Mouse (Mus musculus): Measurements from ENCODE around the gene Dppa5a. TPM values are rescaled to one million over a fixed set of nuclear protein-coding genes. Genes with fewer than 3 reads are reported as not detected.
"Not testable (repeated sequence)": the region's sequence is repeated elsewhere in the genome, so short reads cannot be mapped to it uniquely, and the experiment has no call there.

The Dppa5a gene
- total RNA-seq, 2 experiments from 2014 or later, result not detected

GRCm38 (mm10) chr9:78365850-78366544, 2.0 kb downstream of the Dppa5a start:
- DNase-seq (ENCODE audit: low spot score in 2 of 2), result no peak

DNA sequence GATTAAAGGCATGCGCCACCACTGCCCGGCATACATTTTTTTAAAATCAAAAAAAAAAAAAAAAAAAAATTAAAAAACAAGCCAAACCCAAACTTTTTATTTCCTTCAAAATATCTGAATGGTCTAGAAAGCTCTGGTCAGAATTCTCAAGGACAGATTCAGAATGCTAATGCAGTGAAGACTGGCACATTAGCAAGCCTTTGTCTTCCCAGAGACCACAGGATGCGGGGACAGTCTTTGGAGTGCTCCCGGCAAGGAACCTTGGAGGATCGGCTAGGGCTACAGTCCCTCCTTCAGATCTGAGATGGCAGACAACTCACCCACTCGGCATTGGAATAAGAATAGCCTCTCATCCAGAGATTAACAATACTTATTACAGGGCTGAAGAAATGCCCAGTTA, 3.3 kb downstream of the Dppa5a start:
- DNase-seq (ENCODE audit: low spot score in 2 of 2), result no peak

- DNase-seq (ENCODE audit: low spot score in 2 of 2), result no peak
Measured at GRCm38 (mm10) chr9:78363374-78363773, 4.6 kb downstream of the Dppa5a start.

- no peak for DNase-seq (ENCODE audit: low spot score in 2 of 2)
Measured at GRCm38 (mm10) chr9:78360484-78360872, 7.5 kb downstream of the Dppa5a start.

DNA sequence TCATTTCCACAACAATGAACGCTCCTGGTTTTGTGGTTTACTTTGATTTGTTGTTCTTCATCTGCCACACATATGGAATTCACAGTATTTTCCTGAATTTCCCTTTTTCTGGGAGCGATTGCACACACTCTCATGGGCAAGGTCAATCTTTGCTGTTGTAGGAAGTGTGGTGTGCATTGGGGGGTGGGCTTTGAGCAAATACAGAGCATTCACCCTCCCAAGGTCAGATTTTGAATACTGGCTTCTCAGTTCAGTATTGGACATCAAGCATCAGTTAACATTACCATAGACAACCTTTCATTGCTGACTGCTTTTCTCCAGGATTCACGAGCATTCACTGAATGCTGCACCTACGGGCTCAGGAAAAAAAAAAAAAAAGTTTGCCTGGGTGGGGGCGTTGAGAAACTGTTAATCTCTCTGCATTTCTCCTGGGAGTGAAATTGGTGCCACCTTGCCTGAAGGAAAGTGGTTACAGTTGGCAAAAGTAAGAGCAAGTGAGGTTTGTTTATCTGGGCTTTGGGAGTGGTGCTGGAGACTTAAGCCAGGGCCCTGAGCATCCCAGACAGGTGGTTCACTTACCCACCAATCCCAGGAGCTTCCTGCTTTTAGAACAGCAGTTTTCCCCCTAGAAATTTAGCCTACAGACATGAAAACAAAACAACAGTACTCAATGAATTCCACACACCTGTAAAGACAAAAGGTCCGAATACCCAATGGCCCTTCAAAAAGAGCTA, 8.1 kb downstream of the Dppa5a start:
- no peak for DNase-seq (ENCODE audit: low spot score in 2 of 2)

- DNase-seq (ENCODE audit: low spot score in 2 of 2), result peak; percentile 58 to 70
Measured at GRCm38 (mm10) chr9:78358053-78358452, 9.9 kb downstream of the Dppa5a start.

GRCm38 (mm10) chr9:78355611-78356010, 12.4 kb downstream of the Dppa5a start, which contains the start of gene Gsta2:
Gsta2 (minus strand) TSS chr9:78355788.
- no peak for DNase-seq (ENCODE audit: low spot score in 2 of 2)

- DNase-seq (ENCODE audit: low spot score in 2 of 2), result no peak
Measured at GRCm38 (mm10) chr9:78354665-78355578, 13.1 kb downstream of the Dppa5a start.

GRCm38 (mm10) chr9:78351504-78352220, 16.3 kb downstream of the Dppa5a start:
- DNase-seq (ENCODE audit: low spot score in 2 of 2), result no peak

DNA sequence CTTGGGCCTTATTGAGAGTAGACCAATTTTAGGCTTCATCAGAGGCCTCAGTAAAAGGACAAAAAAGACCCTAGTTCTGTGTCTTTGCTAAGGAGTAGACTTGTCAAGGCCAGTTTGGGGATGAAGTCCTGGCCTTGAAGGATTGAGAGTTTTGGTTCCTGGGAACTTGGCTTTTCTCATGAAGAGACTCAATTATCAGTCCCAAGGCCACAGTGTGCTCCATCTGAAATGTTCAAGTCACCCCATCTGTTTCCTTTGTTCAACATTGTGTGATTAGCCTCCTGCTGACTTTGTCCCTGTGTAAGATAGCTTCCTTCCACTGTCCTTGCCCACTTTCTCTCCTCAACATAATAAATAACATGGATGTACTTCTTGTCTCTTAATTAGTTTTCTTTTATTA, 18.0 kb downstream of the Dppa5a start:
- not testable (repeated sequence) for DNase-seq (ENCODE audit: low spot score in 2 of 2)

GRCm38 (mm10) chr9:78349141-78349540, 18.8 kb downstream of the Dppa5a start:
- not testable (repeated sequence) for DNase-seq (ENCODE audit: low spot score in 2 of 2)

DNA sequence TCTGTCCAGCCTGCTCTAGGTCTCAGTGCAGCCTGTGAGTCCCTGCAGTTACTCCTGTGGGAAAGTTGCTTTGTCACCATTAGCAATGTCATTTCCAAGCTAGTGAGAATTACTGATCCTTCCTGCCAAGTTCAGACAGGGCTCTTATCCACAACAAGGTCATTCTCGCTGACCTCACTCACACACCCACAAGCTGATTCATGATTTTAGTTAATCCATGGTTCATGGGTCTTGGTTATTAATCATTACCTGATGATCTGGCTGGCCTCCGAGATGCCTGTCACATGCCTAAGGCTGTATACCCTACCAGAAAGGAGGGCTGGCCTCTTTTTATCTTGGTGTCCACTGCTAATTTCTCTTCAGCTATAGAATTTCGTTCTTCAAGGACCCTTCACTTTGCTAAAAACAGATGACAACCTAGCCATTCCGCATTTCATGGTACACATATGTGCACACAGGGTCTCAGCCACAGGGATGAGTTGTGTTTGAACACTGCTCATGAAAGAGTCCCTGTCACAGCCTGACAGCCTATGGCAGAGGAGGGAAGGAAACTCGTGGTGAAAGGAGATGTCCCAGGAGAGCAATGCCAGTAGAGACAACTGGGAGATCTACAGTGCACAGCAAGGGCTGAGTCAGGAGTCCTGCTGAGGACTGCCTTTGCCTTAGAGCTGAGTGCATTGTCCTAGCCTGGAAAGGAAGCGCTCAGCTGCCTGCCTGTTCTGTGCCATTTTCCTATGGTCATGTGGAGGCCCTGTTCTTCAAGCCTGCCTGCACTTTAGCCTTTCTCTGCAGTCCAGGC, 19.6 kb downstream of the Dppa5a start:
- not testable (repeated sequence) for DNase-seq (ENCODE audit: low spot score in 2 of 2)

- no peak for DNase-seq (ENCODE audit: low spot score in 2 of 2)
Measured at GRCm38 (mm10) chr9:78347004-78347403, 21.0 kb downstream of the Dppa5a start.

DNA sequence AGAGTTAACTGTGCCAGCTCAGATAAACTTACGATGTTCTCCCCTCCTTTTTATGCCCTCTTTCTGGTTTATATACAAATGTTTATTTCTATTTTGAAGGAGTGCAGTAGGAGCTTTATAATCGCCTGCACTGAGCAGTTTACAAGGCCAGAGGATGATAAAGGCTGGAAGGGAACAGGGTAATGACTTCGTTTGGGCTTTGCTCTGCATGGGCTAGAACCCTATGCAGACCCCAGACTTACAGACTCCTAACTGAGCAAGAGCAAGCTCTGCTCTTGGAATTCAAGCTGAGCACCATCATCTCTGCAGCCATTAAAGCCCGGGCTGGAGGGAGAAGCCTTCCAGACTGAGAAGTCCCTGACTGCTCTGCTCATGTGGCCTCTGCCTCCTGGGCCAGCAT, 22.7 kb downstream of the Dppa5a start:
- DNase-seq (ENCODE audit: low spot score in 2 of 2), result not testable (repeated sequence)

- not testable (repeated sequence) for DNase-seq (ENCODE audit: low spot score in 2 of 2)
Measured at GRCm38 (mm10) chr9:78343055-78343454, 24.9 kb downstream of the Dppa5a start.

DNA sequence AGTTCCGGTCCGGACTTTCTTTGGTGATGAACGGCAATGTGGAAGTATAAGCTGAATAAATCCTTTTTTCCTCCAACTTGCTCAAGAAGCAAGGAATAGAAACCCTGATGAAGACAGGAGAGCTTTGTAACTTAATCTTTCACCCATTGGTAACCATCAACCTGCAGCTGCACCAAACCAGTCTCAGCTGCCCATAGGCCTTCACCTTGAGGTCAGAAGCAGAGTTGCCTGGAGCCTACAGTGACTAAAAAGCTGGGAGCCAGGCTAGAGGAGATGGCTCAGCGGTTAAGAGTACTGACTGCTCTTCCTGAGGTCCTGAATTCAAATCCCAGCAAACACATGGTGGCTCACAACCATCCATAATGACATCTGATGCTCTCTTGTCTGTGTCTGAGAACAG, 25.5 kb downstream of the Dppa5a start:
- DNase-seq (ENCODE audit: low spot score in 2 of 2), result not testable (repeated sequence)

DNA sequence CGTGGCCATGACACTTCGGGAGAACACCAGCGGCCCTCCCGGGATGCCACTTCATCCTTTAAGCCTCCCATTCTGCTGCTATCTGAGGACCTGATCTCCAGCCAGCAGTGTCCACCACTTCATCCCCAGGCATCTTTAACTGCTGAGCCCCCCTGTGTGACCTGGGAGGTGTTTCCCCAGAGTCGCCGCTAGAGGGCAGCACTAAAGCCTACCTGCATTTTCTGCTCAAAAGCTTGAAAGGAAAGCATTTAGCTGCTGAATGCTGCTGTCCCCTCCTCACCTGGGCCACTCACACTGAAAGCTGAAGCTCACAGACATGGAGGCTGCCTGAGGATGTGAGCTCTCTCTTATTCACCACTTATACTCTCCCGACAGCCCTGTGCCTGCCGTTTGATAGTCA, 27.7 kb downstream of the Dppa5a start:
- DNase-seq (ENCODE audit: low spot score in 2 of 2), result peak; percentile 44 to 53

GRCm38 (mm10) chr9:78337050-78337449, 30.9 kb downstream of the Dppa5a start:
- DNase-seq (ENCODE audit: low spot score in 2 of 2), result not testable (repeated sequence)

GRCm38 (mm10) chr9:78327289-78327688, 40.7 kb downstream of the Dppa5a start, which contains the start of gene Omt2b:
Omt2b (plus strand) TSS chr9:78327589.
- DNase-seq (ENCODE audit: low spot score in 2 of 2), result not testable (repeated sequence)

GRCm38 (mm10) chr9:78319499-78319898, 48.5 kb downstream of the Dppa5a start:
- no peak for DNase-seq (ENCODE audit: low spot score in 2 of 2)
